Mouse (Mus musculus): Measurements from ENCODE around the gene Cbln1. TPM values are rescaled to one million over a fixed set of nuclear protein-coding genes. Genes with fewer than 3 reads are reported as not detected.

Cbln1 gene
- polyA plus RNA-seq, 1 experiment, result not detected

- no peaks in the 10 kb centered on the region for H3K4me1 ChIP-seq (ENCODE audit: control insufficient read depth, insufficient read depth, insufficient read length, low read length)
- no peak overlapping the region for H3K27ac ChIP-seq (replicated peaks; ENCODE audit: low read depth, low read length)
- H3K4me3 ChIP-seq (ENCODE audit: insufficient read depth, low read depth, low read length), result no peak overlapping the region
Observed at GRCm38 (mm10) chr8:87461801-87462200, 10.6 kb downstream of the Cbln1 start.

- no peaks in the 10 kb centered on the region for H3K4me1 ChIP-seq (ENCODE audit: control insufficient read depth, insufficient read depth, insufficient read length, low read length)
- no peak overlapping the region for H3K27ac ChIP-seq (replicated peaks; ENCODE audit: low read depth, low read length)
- no peak overlapping the region for H3K4me3 ChIP-seq (ENCODE audit: insufficient read depth, low read depth, low read length)
Observed at GRCm38 (mm10) chr8:87456949-87457348, 15.5 kb downstream of the Cbln1 start.

GRCm38 (mm10) chr8:87452815-87453214 lies 19.6 kb downstream of the Cbln1 start:
- H3K27ac ChIP-seq (replicated peaks; ENCODE audit: low read depth, low read length), result no peak overlapping the region
- H3K4me1 ChIP-seq (ENCODE audit: control insufficient read depth, insufficient read depth, insufficient read length, low read length), result no peaks in the 10 kb centered on the region

GRCm38 (mm10) chr8:87451737-87452136 lies 20.7 kb downstream of the Cbln1 start:
- H3K27ac ChIP-seq (replicated peaks; ENCODE audit: low read depth, low read length), result no peak overlapping the region
- no peaks in the 10 kb centered on the region for H3K4me1 ChIP-seq (ENCODE audit: control insufficient read depth, insufficient read depth, insufficient read length, low read length)
- no peak overlapping the region for H3K4me3 ChIP-seq (ENCODE audit: insufficient read depth, low read depth, low read length)

More at GRCm38 (mm10) chr8:87452815-87453214, 19.6 kb downstream of the Cbln1 start:
- H3K4me3 ChIP-seq (ENCODE audit: insufficient read depth, low read depth, low read length), result no peak overlapping the region

- Histone ChIP-seq H3K27ac (replicated peaks; ENCODE audit: low read depth, low read length) (no peak overlapping the region), H3K4me1 (ENCODE audit: control insufficient read depth, insufficient read depth, insufficient read length, low read length) (no peaks in the 10 kb centered on the region), H3K4me3 (ENCODE audit: insufficient read depth, low read depth, low read length) (no peak overlapping the region)
Observed at GRCm38 (mm10) chr8:87434592-87434991, 37.8 kb downstream of the Cbln1 start.

GRCm38 (mm10) chr8:87427188-87427587 lies 45.2 kb downstream of the Cbln1 start:
- no peak overlapping the region for H3K4me3 ChIP-seq (ENCODE audit: insufficient read depth, low read depth, low read length)
- no peaks in the 10 kb centered on the region for H3K4me1 ChIP-seq (ENCODE audit: control insufficient read depth, insufficient read depth, insufficient read length, low read length)

GRCm38 (mm10) chr8:87424706-87425105 lies 47.7 kb downstream of the Cbln1 start:
- Histone ChIP-seq H3K4me3 (ENCODE audit: insufficient read depth, low read depth, low read length) (no peak overlapping the region), H3K4me1 (ENCODE audit: control insufficient read depth, insufficient read depth, insufficient read length, low read length) (no peaks in the 10 kb centered on the region), H3K27ac (replicated peaks; ENCODE audit: low read depth, low read length) (no peak overlapping the region)

More at GRCm38 (mm10) chr8:87427188-87427587, 45.2 kb downstream of the Cbln1 start:
- no peak overlapping the region for H3K27ac ChIP-seq (replicated peaks; ENCODE audit: low read depth, low read length)

- H3K4me3 ChIP-seq (ENCODE audit: insufficient read depth, low read depth, low read length), result no peak overlapping the region
- no peak overlapping the region for H3K27ac ChIP-seq (replicated peaks; ENCODE audit: low read depth, low read length)
- H3K4me1 ChIP-seq (ENCODE audit: control insufficient read depth, insufficient read depth, insufficient read length, low read length), result no peaks in the 10 kb centered on the region
Observed at GRCm38 (mm10) chr8:87421697-87422096, 50.7 kb downstream of the Cbln1 start.

Other genes starting within 250 kb of the Cbln1 start
- gene 4933402J07Rik, start 91.2 kb upstream of the Cbln1 start, polyA plus RNA-seq (2012; ENCODE audit: insufficient read depth, insufficient read length, missing spikeins), result not detected in 2 replicates

All from brown adipose tissue, adult 24 weeks (tissue).